Mouse (Mus musculus) frontal cortex, postnatal 10 days (tissue): Measurements from ENCODE around the gene Prdm16.

Source experiments
- DNase-seq, 2 experiments: peaks; one replicate each; pipeline ENCODE4 v3.0.0; 2022; ENCODE audit warnings: low spot score in 2 of 2, mixed read lengths in 1 of 2

Gene Prdm16

GRCm38 (mm10) chr4:154558041-154558440 lies 78.6 kb downstream of the Prdm16 start:
- no peak for DNase-seq

- no peak for DNase-seq
Observed at GRCm38 (mm10) chr4:154557168-154557567, 79.5 kb downstream of the Prdm16 start.

- DNase-seq: no peak
Observed at GRCm38 (mm10) chr4:154556418-154556817, 80.3 kb downstream of the Prdm16 start.

GRCm38 (mm10) chr4:154549961-154550393 lies 86.7 kb downstream of the Prdm16 start:
- DNase-seq: peak; percentile 58 to 62

- no peak for DNase-seq
Observed at GRCm38 (mm10) chr4:154549497-154549896, 87.2 kb downstream of the Prdm16 start.

- no peak for DNase-seq
Observed at GRCm38 (mm10) chr4:154547176-154547855, 89.4 kb downstream of the Prdm16 start.

GRCm38 (mm10) chr4:154545296-154545695 lies 91.4 kb downstream of the Prdm16 start:
- no peak for DNase-seq

GRCm38 (mm10) chr4:154543921-154544320 lies 92.8 kb downstream of the Prdm16 start:
- no peak for DNase-seq

- DNase-seq: peak; percentile 25 to 28
Observed at GRCm38 (mm10) chr4:154543128-154543527, 93.5 kb downstream of the Prdm16 start.

- no peak for DNase-seq
Observed at GRCm38 (mm10) chr4:154542568-154542967, 94.1 kb downstream of the Prdm16 start.

GRCm38 (mm10) chr4:154541632-154542276 lies 94.9 kb downstream of the Prdm16 start:
- no peak for DNase-seq

- DNase-seq: no peak
Observed at GRCm38 (mm10) chr4:154540671-154541070, 96.0 kb downstream of the Prdm16 start.

- DNase-seq: no peak
Observed at GRCm38 (mm10) chr4:154539703-154540102, 97.0 kb downstream of the Prdm16 start.

GRCm38 (mm10) chr4:154538727-154539126 lies 97.9 kb downstream of the Prdm16 start:
- DNase-seq: no peak

- DNase-seq: no peak
Observed at GRCm38 (mm10) chr4:154536110-154536509, 100.6 kb downstream of the Prdm16 start.

- no peak for DNase-seq
Observed at GRCm38 (mm10) chr4:154531368-154531767, 105.3 kb downstream of the Prdm16 start.

GRCm38 (mm10) chr4:154530336-154530735 lies 106.3 kb downstream of the Prdm16 start:
- DNase-seq: no peak

GRCm38 (mm10) chr4:154527506-154527905 lies 109.2 kb downstream of the Prdm16 start:
- no peak for DNase-seq

GRCm38 (mm10) chr4:154526351-154526786 lies 110.3 kb downstream of the Prdm16 start:
- no peak for DNase-seq

- DNase-seq: no peak
Observed at GRCm38 (mm10) chr4:154523898-154524297, 112.8 kb downstream of the Prdm16 start.

GRCm38 (mm10) chr4:154521881-154522676 lies 114.6 kb downstream of the Prdm16 start:
- DNase-seq: no peak

- no peak for DNase-seq
Observed at GRCm38 (mm10) chr4:154519470-154520037, 117.1 kb downstream of the Prdm16 start.
